Mouse (Mus musculus) MEL (cell line): ENCODE measurements around the gene Tbca. TPM values are rescaled to one million over a fixed set of nuclear protein-coding genes. Genes with fewer than 3 reads are reported as not detected.

Source experiments
- DNase-seq: peaks from one replicate; pipeline ENCODE4 v3.0.0; 2011; ENCODE audit warnings: low read depth, low spot score
- H3K27ac ChIP-seq: 2 replicates; pipeline ENCODE4 v1.5.1; 2012; ENCODE audit warnings: low read depth, mild to moderate bottlenecking, control low read depth, low read length, moderate library complexity; ENCODE audit not compliant: control insufficient read depth
- H3K27me3 ChIP-seq, 2 experiments: fragments of 150-350 bp in 1 of 2; sonication (generic) in 1 of 2; 2 replicates each; pipeline ENCODE4 v1.6.1; 2012; ENCODE audit warnings: low read length in 2 of 2, mild to moderate bottlenecking in 2 of 2, improper control_type of control experiment in 1 of 2, moderate library complexity in 1 of 2; ENCODE audit not compliant: insufficient read depth in 2 of 2, control insufficient read depth in 1 of 2
- H3K36me3 ChIP-seq, 2 experiments: 2 replicates each; pipeline ENCODE4 v1.6.1; 2012 to 2014; ENCODE audit warnings: low read length in 2 of 2, improper control_type of control experiment in 1 of 2, inconsistent platforms in 1 of 2, mild to moderate bottlenecking in 1 of 2; ENCODE audit not compliant: insufficient read depth in 2 of 2, control insufficient read depth in 1 of 2
- H3K4me1 ChIP-seq, 2 experiments: fragments of 150-350 bp in 1 of 2; sonication (generic) in 1 of 2; 2 replicates each; pipeline ENCODE4 v1.6.1; 2012; ENCODE audit warnings: low read length in 2 of 2, improper control_type of control experiment in 1 of 2, mild to moderate bottlenecking in 1 of 2; ENCODE audit not compliant: insufficient read depth in 2 of 2, control insufficient read depth in 1 of 2
- H3K4me3 ChIP-seq, 2 experiments: fragments of 150-350 bp in 1 of 2; sonication (generic) in 1 of 2; 2 replicates each; pipeline ENCODE4 v1.5.1; 2012; ENCODE audit warnings: low read depth in 2 of 2, low read length in 2 of 2, mild to moderate bottlenecking in 2 of 2, moderate library complexity in 2 of 2, control low read depth in 1 of 2, improper control_type of control experiment in 1 of 2; ENCODE audit not compliant: control insufficient read depth in 1 of 2, insufficient read depth in 1 of 2
- H3K79me2 ChIP-seq: 2 replicates; pipeline ENCODE4 v1.6.1; 2012; ENCODE audit warnings: mild to moderate bottlenecking, low read length, moderate library complexity; ENCODE audit not compliant: control insufficient read depth, poor library complexity, insufficient read depth
- H3K9ac ChIP-seq: 2 replicates; pipeline ENCODE4 v1.6.1; 2012; ENCODE audit warnings: low read depth, mild to moderate bottlenecking, control low read depth, low read length, moderate library complexity; ENCODE audit not compliant: control insufficient read depth, poor library complexity, severe bottlenecking
- H3K9me3 ChIP-seq: fragments of 150-350 bp; sonication (generic); replicated peaks from 2 replicates; pipeline ENCODE4 v1.6.1; 2012; ENCODE audit warnings: mild to moderate bottlenecking, low read length, improper control_type of control experiment, moderate library complexity; ENCODE audit not compliant: insufficient read depth
- BHLHE40 ChIP-seq: IDR thresholded peaks from 2 replicates; pipeline ENCODE4 v1.6.1; 2012; ENCODE audit warnings: low read depth, mild to moderate bottlenecking, inconsistent platforms, low read length, improper control_type of control experiment, borderline replicate concordance
- CHD1 ChIP-seq: IDR thresholded peaks from 2 replicates; pipeline ENCODE4 v1.6.1; 2012; ENCODE audit warnings: low read depth, mild to moderate bottlenecking, inconsistent platforms, low read length, improper control_type of control experiment
- E2F4 ChIP-seq: IDR thresholded peaks from 2 replicates; pipeline ENCODE4 v1.6.1; 2011; ENCODE audit warnings: low read depth, low read length, improper control_type of control experiment, borderline replicate concordance
- EP300 ChIP-seq, 2 experiments: IDR thresholded peaks; 2 replicates each; pipeline ENCODE4 v1.6.1; 2011; ENCODE audit warnings: improper control_type of control experiment in 2 of 2, low read length in 2 of 2, low read depth in 1 of 2, mild to moderate bottlenecking in 1 of 2
- ETS1 ChIP-seq: IDR thresholded peaks from 2 replicates; pipeline ENCODE4 v1.6.1; 2012; ENCODE audit warnings: low read depth, mild to moderate bottlenecking, inconsistent platforms, low read length, improper control_type of control experiment, moderate library complexity
- GATA1 ChIP-seq: IDR thresholded peaks from 2 replicates; pipeline ENCODE4 v1.6.1; 2011; ENCODE audit warnings: low read depth, low read length, improper control_type of control experiment
- HCFC1 ChIP-seq: IDR thresholded peaks from 2 replicates; pipeline ENCODE4 v1.6.1; 2012; ENCODE audit warnings: low read depth, mild to moderate bottlenecking, inconsistent platforms, low read length, improper control_type of control experiment, moderate library complexity
- JUND ChIP-seq: IDR thresholded peaks from 2 replicates; pipeline ENCODE4 v1.6.1; 2011; ENCODE audit warnings: low read depth, mild to moderate bottlenecking, improper control_type of control experiment, low read length
- KAT2A ChIP-seq: conservative IDR thresholded peaks from 2 replicates; pipeline ENCODE4 v1.6.1; 2012; ENCODE audit warnings: low read depth, low read length, improper control_type of control experiment, inconsistent platforms
- MAFK ChIP-seq: IDR thresholded peaks from 2 replicates; pipeline ENCODE4 v1.6.1; 2011; ENCODE audit warnings: low read depth, mild to moderate bottlenecking, low read length, improper control_type of control experiment, borderline replicate concordance
- MAZ ChIP-seq: IDR thresholded peaks from 2 replicates; pipeline ENCODE4 v1.6.1; 2012; ENCODE audit warnings: low read depth, mild to moderate bottlenecking, inconsistent platforms, low read length, improper control_type of control experiment
- MEF2A ChIP-seq: IDR thresholded peaks from 2 replicates; pipeline ENCODE4 v1.6.1; 2014; ENCODE audit warnings: low read depth, mild to moderate bottlenecking, inconsistent platforms, low read length, improper control_type of control experiment; ENCODE audit not compliant: poor library complexity, insufficient replicate concordance, severe bottlenecking; ENCODE audit errors: extremely low read depth
- MXI1 ChIP-seq: IDR thresholded peaks from 2 replicates; pipeline ENCODE4 v1.6.1; 2011; ENCODE audit warnings: mild to moderate bottlenecking, low read depth, low read length, improper control_type of control experiment
- MYB ChIP-seq: IDR thresholded peaks from 2 replicates; pipeline ENCODE4 v1.6.1; 2011; ENCODE audit warnings: mild to moderate bottlenecking, low read depth, low read length, improper control_type of control experiment
- MYC ChIP-seq: IDR thresholded peaks from 2 replicates; pipeline ENCODE4 v1.6.1; 2011; ENCODE audit warnings: low read depth, mild to moderate bottlenecking, low read length, improper control_type of control experiment, moderate library complexity
- NELFE ChIP-seq: IDR thresholded peaks from 2 replicates; pipeline ENCODE4 v1.6.1; 2011; ENCODE audit warnings: low read depth, low read length, improper control_type of control experiment
- NRF1 ChIP-seq: IDR thresholded peaks from 2 replicates; pipeline ENCODE4 v1.6.1; 2014; ENCODE audit warnings: low read depth, mild to moderate bottlenecking, inconsistent platforms, low read length, improper control_type of control experiment, moderate library complexity; ENCODE audit not compliant: poor library complexity, insufficient read depth, severe bottlenecking
- POLR2AphosphoS5 ChIP-seq: IDR thresholded peaks from 2 replicates; pipeline ENCODE4 v1.6.1; 2012; ENCODE audit warnings: low read depth, borderline replicate concordance, mild to moderate bottlenecking, inconsistent platforms, low read length, moderate library complexity, mixed read lengths
- RCOR1 ChIP-seq: IDR thresholded peaks from 2 replicates; pipeline ENCODE4 v1.6.1; 2012; ENCODE audit warnings: low read depth, mild to moderate bottlenecking, inconsistent platforms, low read length, improper control_type of control experiment
- SIN3A ChIP-seq: IDR thresholded peaks from 2 replicates; pipeline ENCODE4 v1.6.1; 2012; ENCODE audit warnings: low read length, improper control_type of control experiment, inconsistent platforms
- SMC3 ChIP-seq: IDR thresholded peaks from 2 replicates; pipeline ENCODE4 v1.6.1; 2011; ENCODE audit warnings: low read depth, low read length, improper control_type of control experiment
- TAL1 ChIP-seq: IDR thresholded peaks from 2 replicates; pipeline ENCODE4 v1.6.1; 2012; ENCODE audit warnings: mild to moderate bottlenecking, inconsistent platforms, low read length, moderate library complexity, mixed read lengths
- TCF12 ChIP-seq: IDR thresholded peaks from 2 replicates; pipeline ENCODE4 v1.6.1; 2014; ENCODE audit warnings: low read depth, mild to moderate bottlenecking, inconsistent platforms, low read length, improper control_type of control experiment, moderate library complexity
- UBTF ChIP-seq: IDR thresholded peaks from 2 replicates; pipeline ENCODE4 v1.6.1; 2012; ENCODE audit warnings: low read depth, mild to moderate bottlenecking, inconsistent platforms, low read length, improper control_type of control experiment, moderate library complexity, borderline replicate concordance; ENCODE audit not compliant: insufficient read depth
- ZC3H11A ChIP-seq: IDR thresholded peaks from 2 replicates; pipeline ENCODE4 v1.6.1; 2012; ENCODE audit warnings: low read depth, mild to moderate bottlenecking, inconsistent platforms, low read length, improper control_type of control experiment
- ZKSCAN1 ChIP-seq: IDR thresholded peaks from 2 replicates; pipeline ENCODE4 v1.6.1; 2012; ENCODE audit warnings: low read depth, mild to moderate bottlenecking, inconsistent platforms, low read length, improper control_type of control experiment, moderate library complexity
- polyA plus RNA-seq, 2 experiments: library from polyadenylated mRNA; stranded (reverse) in 1 of 2; unstranded in 1 of 2; fragments of >175 nt in 1 of 2; fragments of >200 nt in 1 of 2; gene quantifications; 2 replicates each; pipeline versions ENCODE4 v1.2.1 to v1.2.4; 2012; ENCODE audit warnings: low replicate concordance in 2 of 2, low read depth in 1 of 2; ENCODE audit not compliant: insufficient read length in 2 of 2, insufficient read depth in 1 of 2, missing spikeins in 1 of 2
- total RNA-seq: library from RNA; depleted of rRNA; stranded (reverse); fragments of 300-350 nt; gene quantifications from 2 replicates; pipeline ENCODE4 v1.2.3, GENCODE M21; 2012

Tbca gene
- total and polyA plus RNA-seq, 3 experiments = 155 to 263 TPM; not detected in 1

DNA sequence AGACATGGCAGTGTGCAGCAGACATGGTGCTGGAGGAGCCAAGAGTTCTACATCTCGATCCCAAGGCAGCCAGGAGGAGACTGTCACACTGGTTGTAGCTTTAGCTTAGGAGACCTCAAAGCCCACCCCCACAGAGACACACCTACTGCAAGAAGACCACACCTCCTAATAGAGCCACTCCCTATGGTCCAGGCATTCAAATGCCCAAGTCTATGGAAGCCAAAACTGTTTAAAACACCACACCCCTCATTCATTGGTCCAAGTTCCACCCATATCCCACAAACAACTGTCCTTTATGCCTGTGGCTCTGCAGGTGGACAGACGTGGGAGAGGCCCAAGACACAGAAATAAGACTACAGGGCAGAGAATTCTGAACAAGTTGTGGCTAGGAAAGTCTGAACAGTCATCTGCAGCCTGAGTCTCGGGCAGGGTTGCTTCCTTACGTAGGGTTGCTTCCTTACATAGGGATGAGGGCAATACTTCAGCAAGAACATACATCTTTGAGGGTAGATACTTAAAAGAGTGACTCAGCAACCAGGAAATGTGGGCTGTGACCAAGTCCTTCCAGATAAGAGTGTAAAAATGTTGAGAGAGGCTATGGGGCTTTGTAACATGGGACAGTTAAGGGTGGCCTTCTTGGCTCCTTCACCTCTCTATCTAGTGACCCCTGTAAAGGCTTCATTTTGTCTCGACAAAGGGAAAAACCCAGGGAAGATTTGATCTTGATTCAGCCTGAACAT, 74.0 kb downstream of the Tbca start (continued):
- TF ChIP-seq MEF2A (no peak), ZKSCAN1 (no peak), HCFC1 (no peak), JUND (no peak), MYB (no peak), NRF1 (no peak), UBTF (no peak), EP300 (IDR thresholded peaks at IDR 0.05; ENCODE audit: low read depth in 1 of 2, low read length in 2 of 2) (peak; percentile 56 to 67), ZC3H11A (no peak), MXI1 (peak; percentile 32; the same call in 1 of the 2 replicates), CHD1 (no peak), MAZ (no peak), KAT2A (no peak), SIN3A (no peak), TCF12 (0 out of 2 replicates have a peak, but pooled peaks have one; percentile 5), ETS1 (peak; percentile 70; the same call in 1 of the 2 replicates), TAL1 (no peak), SMC3 (no peak), MYC (no peak), MAFK (peak; percentile 51; the same call in 1 of the 2 replicates)

DNA sequence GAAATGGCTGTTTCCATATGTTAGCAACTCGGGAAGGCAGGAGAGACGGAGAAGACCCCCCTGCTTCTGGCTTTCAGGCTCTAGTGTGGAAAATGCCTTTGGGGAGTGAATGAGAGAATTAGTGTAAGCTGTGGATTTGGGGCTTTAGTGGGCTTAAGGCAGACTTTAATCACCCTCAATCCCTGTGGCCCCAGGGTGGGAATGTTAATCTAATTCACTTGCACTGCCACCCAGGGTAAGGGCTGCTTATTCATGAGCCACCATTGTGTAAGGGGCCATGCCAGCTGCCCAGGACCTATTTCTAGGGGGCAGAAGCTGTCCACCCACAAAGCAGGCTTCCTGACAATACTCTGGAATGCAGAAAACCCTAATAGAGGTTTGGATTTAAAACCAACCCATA, 78.2 kb downstream of the Tbca start:
- Histone ChIP-seq H3K4me1 (peaks cover 8 to 44% of the 10 kb centered on the region in 2 experiments), H3K4me3 (no peak overlapping the region), H3K9me3 (no peaks in the 10 kb centered on the region), H3K36me3 (peaks cover 0 to 34% of the 10 kb centered on the region in 2 experiments; a peak in 2 of 4 replicates), H3K79me2 (peaks cover 19% of the 10 kb centered on the region), H3K27ac (no peak overlapping the region), H3K27me3 (no peaks in the 10 kb centered on the region), H3K9ac (no peak overlapping the region)
- DNase-seq = no peak
- no peak for TF ChIP-seq E2F4
- no peak for TF ChIP-seq CHD1
- TF ChIP-seq NELFE = no peak
- no peak for TF ChIP-seq BHLHE40
- TF ChIP-seq GATA1 = no peak
- TF ChIP-seq MEF2A = no peak
- no peak for TF ChIP-seq NRF1
- no peak for TF ChIP-seq POLR2AphosphoS5
- no peak for TF ChIP-seq RCOR1
- TF ChIP-seq MYB = no peak
- no peak for TF ChIP-seq ZC3H11A
